Mouse (Mus musculus) spleen, postnatal 0 days (tissue): ENCODE data around the gene Hspd1. TPM values are rescaled to one million over a fixed set of nuclear protein-coding genes. Genes with fewer than 3 reads are reported as not detected.

Experiments used
- polyA plus RNA-seq: library from polyadenylated mRNA; unstranded; fragments of >200 nt; fragmentation: Nextera tagmentation; extraction: Ambion mirVana; gene quantifications from 2 replicates; pipeline ENCODE4 v1.2.1, GENCODE M21; 2015

The Hspd1 gene
- polyA plus RNA-seq, result 217 and 243 TPM in 2 replicates

GRCm38 (mm10) chr1:55087932-55088610 is at the start of gene Hspd1, which contains the start of gene Hspe1:
Gene Hspd1 (minus strand): TSS chr1:55088243.
Gene Hspe1 (plus strand): TSS chr1:55088132.

GRCm38 (mm10) chr1:55130943-55131401 is 42.9 kb upstream of the Hspd1 start, which contains the start of gene Mob4:
Gene Mob4 (plus strand): TSS chr1:55131231.

DNA sequence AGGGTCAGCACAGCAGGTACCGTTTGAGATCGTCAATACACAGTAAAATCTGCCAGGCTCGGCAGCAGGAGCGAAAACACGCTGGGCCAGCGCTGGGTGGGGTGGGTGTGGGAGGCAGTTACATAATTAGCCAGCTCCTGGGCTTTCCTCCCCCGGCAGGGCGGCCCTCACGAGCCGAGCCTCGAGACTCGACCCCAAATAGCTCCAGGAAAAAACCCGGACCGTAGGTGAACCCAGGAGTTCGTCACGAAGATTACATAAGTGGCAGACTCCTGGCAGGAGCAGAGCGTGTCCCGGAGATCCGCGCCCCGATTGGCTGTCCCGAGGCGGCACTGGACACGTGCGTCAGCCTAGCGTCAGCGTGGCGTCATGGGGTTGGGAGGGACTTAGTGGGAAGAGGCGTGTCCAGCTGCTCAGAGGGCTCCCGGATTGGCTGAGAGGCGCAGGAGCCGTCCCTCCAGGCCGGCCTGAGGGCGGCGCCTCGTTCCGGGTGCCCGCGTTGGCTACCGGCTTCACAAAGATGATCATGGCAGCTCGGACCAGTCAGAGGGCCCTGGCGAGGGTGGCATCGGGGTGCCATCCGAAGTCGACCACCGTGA is 35.6 kb downstream of the Hspd1 start, which contains the start of gene Coq10b:
Gene Coq10b (plus strand): TSS at position 416 of the 599 bp plus-strand sequence.

Other genes with a start within 250 kb of the Hspd1 start
- gene Ankrd44, start 161.9 kb downstream of the Hspd1 start, polyA plus RNA-seq, result 15.6 and 21.4 TPM in 2 replicates
- gene Sf3b1, start 60.8 kb downstream of the Hspd1 start, polyA plus RNA-seq, result 181 and 182 TPM in 2 replicates
- 14.7 and 15.1 TPM in 2 replicates for gene Coq10b, start 35.5 kb downstream of the Hspd1 start, polyA plus RNA-seq
- 263 and 300 TPM in 2 replicates for gene Hspe1, start 111 bp downstream of the Hspd1 start, polyA plus RNA-seq
- gene Mob4, start 43.0 kb upstream of the Hspd1 start, polyA plus RNA-seq, result 66.0 and 75.0 TPM in 2 replicates
- gene Rftn2, start 138.5 kb upstream of the Hspd1 start, polyA plus RNA-seq, result 2.6 TPM in 2 replicates
- 2.2 TPM in 2 replicates for gene Mars2, start 148.9 kb upstream of the Hspd1 start, polyA plus RNA-seq